Mouse (Mus musculus): Measurements from ENCODE around the gene 4933424G06Rik. TPM values are rescaled to one million over a fixed set of nuclear protein-coding genes. Genes with fewer than 3 reads are reported as not detected.

4933424G06Rik gene
- total RNA-seq, 1 experiment from 2014 or later, result not detected

DNA sequence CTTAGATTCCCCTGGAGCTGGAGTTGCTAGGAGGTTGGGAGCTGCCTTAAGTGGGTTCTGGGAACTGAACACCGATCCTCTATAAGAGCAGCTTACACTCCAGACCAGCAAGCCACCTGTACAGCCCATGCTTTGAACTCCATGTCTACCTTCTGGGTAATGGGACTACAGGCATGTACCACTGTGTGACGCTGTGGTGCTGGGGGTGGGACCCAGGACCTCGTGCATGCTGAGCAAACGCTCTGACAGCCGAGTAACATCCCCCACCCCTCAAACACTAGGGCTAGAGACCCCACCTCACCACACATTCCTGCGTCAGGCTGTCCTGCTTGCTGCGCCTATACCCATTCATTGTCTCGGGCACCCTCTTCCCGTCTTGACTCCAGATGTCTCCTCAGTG, 48.6 kb downstream of the 4933424G06Rik start:
- no peak for ATAC-seq (replicated peaks in 1 of 2; ENCODE audit: insufficient read depth in 1 of 2, low FRiP score in 2 of 2, low TSS enrichment in 1 of 2, low read depth in 1 of 2, poor library complexity in 2 of 2, severe bottlenecking in 2 of 2)

GRCm38 (mm10) chr1:36759076-36759475, 49.1 kb downstream of the 4933424G06Rik start:
- ATAC-seq (replicated peaks in 1 of 2; ENCODE audit: insufficient read depth in 1 of 2, low FRiP score in 2 of 2, low TSS enrichment in 1 of 2, low read depth in 1 of 2, poor library complexity in 2 of 2, severe bottlenecking in 2 of 2), result no peak

GRCm38 (mm10) chr1:36760401-36760800, 50.5 kb downstream of the 4933424G06Rik start:
- ATAC-seq (replicated peaks in 1 of 2; ENCODE audit: insufficient read depth in 1 of 2, low FRiP score in 2 of 2, low TSS enrichment in 1 of 2, low read depth in 1 of 2, poor library complexity in 2 of 2, severe bottlenecking in 2 of 2), result no peak

DNA sequence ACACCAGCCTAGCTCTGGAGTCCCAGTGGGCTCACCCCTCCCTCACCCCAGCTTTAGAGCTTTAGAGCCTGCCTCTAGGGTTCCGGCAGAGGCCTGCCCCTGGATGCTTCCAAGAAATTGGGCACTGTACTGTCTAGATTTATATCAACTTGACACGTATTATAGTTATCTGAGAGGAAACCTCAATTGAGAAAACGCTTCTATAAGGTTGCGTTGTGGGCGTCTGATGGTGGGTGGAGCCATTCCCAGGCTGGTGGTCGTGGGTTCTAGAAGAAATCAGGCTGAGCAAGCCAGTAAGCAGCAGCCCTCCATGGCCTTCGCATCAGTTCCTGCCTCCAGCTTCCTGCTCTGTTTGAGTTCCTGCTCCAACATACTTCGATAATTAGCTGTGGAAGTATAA, 51.1 kb downstream of the 4933424G06Rik start:
- ATAC-seq (replicated peaks in 1 of 2; ENCODE audit: insufficient read depth in 1 of 2, low FRiP score in 2 of 2, low TSS enrichment in 1 of 2, low read depth in 1 of 2, poor library complexity in 2 of 2, severe bottlenecking in 2 of 2), result no peak

DNA sequence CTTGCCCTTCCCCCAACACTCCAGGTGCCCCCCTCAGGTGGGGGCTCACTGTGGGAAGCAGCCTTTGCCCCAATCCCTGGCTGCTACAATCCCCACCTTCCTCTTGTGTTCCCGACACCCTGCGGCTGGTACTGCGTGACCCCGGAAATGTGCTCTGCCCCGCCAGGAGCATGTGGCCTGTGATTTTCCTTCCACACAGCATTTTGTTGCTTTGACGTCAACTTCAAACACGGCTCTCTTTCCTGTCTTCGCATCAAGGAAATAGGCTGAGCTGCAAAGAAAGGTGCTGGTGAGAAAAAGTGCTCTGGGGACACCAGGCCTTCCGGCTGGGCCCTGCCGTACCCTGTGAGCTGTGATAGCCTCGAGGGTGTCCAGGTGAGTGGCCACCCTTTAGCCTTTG, 51.6 kb downstream of the 4933424G06Rik start, which contains the start of gene Zap70:
TSS of gene Zap70 (plus strand) at position 231 of the 400 bp plus-strand sequence.
- ATAC-seq (replicated peaks in 1 of 2; ENCODE audit: insufficient read depth in 1 of 2, low FRiP score in 2 of 2, low TSS enrichment in 1 of 2, low read depth in 1 of 2, poor library complexity in 2 of 2, severe bottlenecking in 2 of 2), result no peak

DNA sequence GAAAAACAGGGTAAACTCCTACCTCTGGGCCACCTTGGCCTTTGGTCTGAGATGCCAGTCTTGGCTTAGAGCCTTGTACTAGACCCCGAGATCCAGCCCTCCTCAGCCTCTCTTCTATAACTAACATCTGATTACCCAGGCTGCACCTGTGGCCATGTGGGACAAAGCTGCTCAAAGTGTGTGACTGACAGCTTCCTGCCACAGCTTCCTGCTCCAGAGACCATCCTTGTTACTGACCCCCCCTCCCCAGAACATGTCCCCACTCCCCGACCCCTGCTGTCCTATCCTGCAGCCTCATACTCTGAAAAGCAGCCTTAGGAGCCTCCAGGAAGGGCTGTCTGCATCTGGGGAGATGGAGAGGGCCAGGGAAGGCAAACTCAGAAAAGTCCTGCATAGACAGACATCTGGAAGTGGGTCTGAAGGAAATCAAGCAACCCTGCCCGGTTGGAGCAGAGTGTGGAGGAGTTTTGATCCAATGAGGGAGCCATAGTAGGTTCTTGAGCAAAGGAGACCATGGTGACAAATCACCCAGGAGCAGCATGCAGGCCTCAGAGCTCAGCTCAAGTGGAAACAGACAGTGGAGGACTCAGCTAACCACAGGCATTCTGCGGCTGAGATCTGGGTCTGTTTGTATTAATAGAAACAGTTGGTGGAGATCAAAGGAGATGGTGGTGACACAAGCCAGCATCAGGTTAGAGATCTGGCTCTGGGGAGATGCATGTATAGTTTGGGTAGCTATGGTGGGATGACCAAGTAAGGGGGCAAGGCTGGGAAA, 56.7 kb downstream of the 4933424G06Rik start:
- peak; percentile 43 to 57; a peak in 3 of 4 replicates for ATAC-seq (replicated peaks in 1 of 2; ENCODE audit: insufficient read depth in 1 of 2, low FRiP score in 2 of 2, low TSS enrichment in 1 of 2, low read depth in 1 of 2, poor library complexity in 2 of 2, severe bottlenecking in 2 of 2)

- no peak for ATAC-seq (replicated peaks in 1 of 2; ENCODE audit: insufficient read depth in 1 of 2, low FRiP score in 2 of 2, low TSS enrichment in 1 of 2, low read depth in 1 of 2, poor library complexity in 2 of 2, severe bottlenecking in 2 of 2)
Observed at GRCm38 (mm10) chr1:36767321-36767720, 57.4 kb downstream of the 4933424G06Rik start.

- no peak for ATAC-seq (replicated peaks in 1 of 2; ENCODE audit: insufficient read depth in 1 of 2, low FRiP score in 2 of 2, low TSS enrichment in 1 of 2, low read depth in 1 of 2, poor library complexity in 2 of 2, severe bottlenecking in 2 of 2)
Observed at GRCm38 (mm10) chr1:36768786-36769185, 58.8 kb downstream of the 4933424G06Rik start.

DNA sequence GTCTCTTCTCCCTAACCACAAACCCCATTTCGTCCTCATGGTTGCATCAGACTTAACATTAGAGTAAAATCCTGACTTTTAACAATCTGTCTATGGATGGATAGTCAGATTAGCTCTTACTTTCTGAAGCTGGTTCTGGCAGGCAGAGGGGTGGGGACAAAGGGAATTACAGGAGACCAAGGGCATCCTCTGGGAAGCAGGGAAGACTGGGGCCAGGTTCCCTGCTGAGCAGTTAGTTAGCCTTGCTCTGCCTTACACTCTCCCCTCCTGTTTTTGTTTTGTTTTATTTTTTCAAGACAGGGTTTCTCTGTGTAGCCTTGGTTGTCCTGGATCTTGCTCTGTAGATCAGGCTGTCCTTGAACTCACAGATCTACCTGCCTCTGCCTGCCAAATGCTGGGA, 60.0 kb downstream of the 4933424G06Rik start:
- ATAC-seq (replicated peaks in 1 of 2; ENCODE audit: insufficient read depth in 1 of 2, low FRiP score in 2 of 2, low TSS enrichment in 1 of 2, low read depth in 1 of 2, poor library complexity in 2 of 2, severe bottlenecking in 2 of 2), result no peak

DNA sequence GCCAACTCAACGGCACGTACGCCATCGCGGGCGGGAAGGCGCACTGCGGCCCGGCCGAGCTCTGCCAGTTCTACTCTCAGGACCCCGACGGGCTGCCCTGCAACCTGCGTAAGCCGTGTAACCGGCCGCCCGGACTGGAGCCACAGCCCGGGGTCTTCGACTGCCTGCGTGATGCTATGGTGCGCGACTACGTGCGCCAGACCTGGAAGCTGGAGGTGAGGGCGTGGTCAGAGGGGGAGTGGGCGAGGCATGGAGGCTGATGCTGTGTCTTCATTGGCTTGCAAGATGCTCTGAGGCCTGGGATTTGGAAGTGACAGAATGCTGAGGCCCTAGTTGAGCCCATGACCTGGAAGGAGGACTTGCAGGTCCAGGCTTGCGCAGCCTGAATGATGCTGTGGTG, 61.0 kb downstream of the 4933424G06Rik start:
- no peak for ATAC-seq (replicated peaks in 1 of 2; ENCODE audit: insufficient read depth in 1 of 2, low FRiP score in 2 of 2, low TSS enrichment in 1 of 2, low read depth in 1 of 2, poor library complexity in 2 of 2, severe bottlenecking in 2 of 2)

DNA sequence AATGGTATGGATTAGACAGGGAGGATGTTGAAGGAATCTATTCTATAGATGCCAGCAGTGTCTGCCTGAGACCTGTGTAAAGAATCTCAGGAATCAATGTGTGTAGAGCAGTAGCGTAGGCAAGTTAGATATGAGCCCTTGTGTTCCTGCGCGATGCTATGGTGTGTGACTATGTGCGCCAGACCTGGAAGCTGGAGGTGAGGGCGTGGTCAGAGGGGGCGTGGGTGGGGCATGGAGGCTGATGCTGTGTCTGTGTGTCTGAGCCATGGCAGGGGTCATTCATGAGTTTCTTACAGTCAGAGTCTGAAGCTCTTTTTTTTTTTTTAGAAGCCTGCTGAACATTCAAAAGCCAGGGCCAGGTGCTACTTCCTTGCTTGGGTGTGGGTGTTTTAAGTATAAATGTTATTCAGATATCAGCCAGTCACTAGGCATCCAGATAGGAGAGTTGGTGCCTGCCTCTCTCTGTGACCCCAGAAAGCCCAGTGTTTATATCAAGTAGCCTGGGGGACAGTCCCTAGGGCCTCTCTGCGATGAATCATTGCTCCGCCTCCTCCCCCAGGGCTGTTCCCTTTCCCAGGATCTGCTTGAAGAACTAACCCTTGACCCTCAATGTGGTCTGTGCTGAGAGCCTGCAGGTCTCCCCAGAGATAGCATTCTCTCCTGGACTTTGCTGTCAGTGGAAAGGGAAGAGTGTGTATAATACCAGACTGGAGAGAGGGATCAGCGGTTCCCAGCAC, 62.4 kb downstream of the 4933424G06Rik start:
- ATAC-seq (replicated peaks in 1 of 2; ENCODE audit: insufficient read depth in 1 of 2, low FRiP score in 2 of 2, low TSS enrichment in 1 of 2, low read depth in 1 of 2, poor library complexity in 2 of 2, severe bottlenecking in 2 of 2), result no peak

- no peak for ATAC-seq (replicated peaks in 1 of 2; ENCODE audit: insufficient read depth in 1 of 2, low FRiP score in 2 of 2, low TSS enrichment in 1 of 2, low read depth in 1 of 2, poor library complexity in 2 of 2, severe bottlenecking in 2 of 2)
Observed at GRCm38 (mm10) chr1:36780793-36781192, 70.8 kb downstream of the 4933424G06Rik start.

- ATAC-seq (replicated peaks in 1 of 2; ENCODE audit: insufficient read depth in 1 of 2, low FRiP score in 2 of 2, low TSS enrichment in 1 of 2, low read depth in 1 of 2, poor library complexity in 2 of 2, severe bottlenecking in 2 of 2), result no peak
Observed at GRCm38 (mm10) chr1:36782476-36782875, 72.5 kb downstream of the 4933424G06Rik start.

DNA sequence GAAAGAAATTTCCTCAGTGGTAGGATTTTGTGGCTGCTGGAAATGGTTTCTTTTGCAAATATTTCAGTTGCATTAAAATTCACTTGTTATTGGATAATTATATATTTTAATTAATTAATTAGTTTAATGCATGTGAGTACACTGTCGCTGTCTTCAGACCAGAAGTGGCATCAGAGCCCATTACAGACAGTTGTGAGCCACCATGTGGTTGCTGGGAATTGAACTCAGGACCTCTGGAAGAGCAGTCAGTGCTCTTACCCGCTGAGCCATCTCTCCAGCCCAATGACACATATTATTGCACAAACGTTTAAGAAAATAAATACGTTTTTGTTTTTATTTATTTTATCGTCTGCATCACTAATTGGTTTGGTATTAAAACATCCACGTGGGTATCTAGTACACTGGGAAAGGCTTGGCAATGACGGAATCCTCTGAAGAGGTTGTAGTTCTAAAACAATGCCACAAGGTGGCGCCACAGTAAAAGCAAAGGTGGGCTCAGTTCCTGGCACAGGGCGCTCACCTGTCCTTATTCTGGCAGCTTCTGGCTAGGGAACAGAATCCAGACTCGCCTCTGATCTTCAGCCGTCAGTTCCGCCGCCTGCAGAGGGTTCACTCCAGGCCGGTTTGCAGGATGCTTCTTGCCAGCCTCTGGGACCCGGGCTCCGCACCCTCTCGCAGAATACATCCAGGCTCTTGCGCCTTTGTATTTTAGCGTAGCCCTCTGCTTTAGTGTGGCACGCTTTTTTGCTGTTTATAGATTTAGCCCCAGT, 74.6 kb downstream of the 4933424G06Rik start:
- ATAC-seq (replicated peaks in 1 of 2; ENCODE audit: insufficient read depth in 1 of 2, low FRiP score in 2 of 2, low TSS enrichment in 1 of 2, low read depth in 1 of 2, poor library complexity in 2 of 2, severe bottlenecking in 2 of 2), result peak; percentile 70 to 76

DNA sequence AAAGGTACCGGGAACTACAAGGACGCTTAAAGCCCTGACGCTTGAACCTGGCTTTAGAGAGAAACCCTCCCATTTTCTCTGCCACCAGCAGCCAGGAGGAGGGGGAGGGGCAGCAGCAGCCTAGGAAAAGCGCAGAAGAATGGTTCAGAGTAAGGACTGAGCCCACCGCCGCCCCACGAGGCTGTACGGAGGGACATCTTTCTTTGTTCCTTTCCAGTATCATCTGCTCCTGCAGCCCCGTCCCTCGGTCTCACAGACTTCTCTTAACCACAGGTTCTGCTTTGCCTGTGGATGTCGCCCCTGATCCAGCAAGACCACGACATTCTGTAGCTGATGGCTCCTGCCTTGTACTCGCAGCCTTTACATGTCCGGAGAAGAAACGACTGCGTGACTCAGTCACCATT, 75.3 kb downstream of the 4933424G06Rik start:
- ATAC-seq (replicated peaks in 1 of 2; ENCODE audit: insufficient read depth in 1 of 2, low FRiP score in 2 of 2, low TSS enrichment in 1 of 2, low read depth in 1 of 2, poor library complexity in 2 of 2, severe bottlenecking in 2 of 2), result peak; percentile 53 to 56; a peak in 3 of 4 replicates

GRCm38 (mm10) chr1:36786377-36786776, 76.4 kb downstream of the 4933424G06Rik start:
- ATAC-seq (replicated peaks in 1 of 2; ENCODE audit: insufficient read depth in 1 of 2, low FRiP score in 2 of 2, low TSS enrichment in 1 of 2, low read depth in 1 of 2, poor library complexity in 2 of 2, severe bottlenecking in 2 of 2), result no peak

DNA sequence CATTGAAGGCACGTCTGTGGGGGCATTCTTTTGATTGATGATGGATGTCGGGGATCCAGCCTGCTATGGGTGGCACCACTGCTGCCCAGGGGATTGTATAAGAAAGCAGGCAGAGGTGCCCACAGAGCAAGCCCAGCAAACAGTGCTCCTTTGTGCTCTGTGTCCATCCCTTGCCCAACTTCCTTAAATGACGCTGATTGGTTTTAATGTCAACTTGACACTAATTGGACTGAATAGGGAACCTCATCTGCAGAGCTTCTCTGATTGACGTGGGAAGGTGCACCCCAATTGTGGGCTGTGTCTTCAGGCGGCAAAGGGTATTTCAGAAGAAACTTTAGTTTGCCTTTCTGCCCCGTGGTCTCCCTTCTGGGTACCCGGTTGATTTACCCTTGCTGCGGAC, 79.5 kb downstream of the 4933424G06Rik start:
- ATAC-seq (replicated peaks in 1 of 2; ENCODE audit: insufficient read depth in 1 of 2, low FRiP score in 2 of 2, low TSS enrichment in 1 of 2, low read depth in 1 of 2, poor library complexity in 2 of 2, severe bottlenecking in 2 of 2), result no peak

DNA sequence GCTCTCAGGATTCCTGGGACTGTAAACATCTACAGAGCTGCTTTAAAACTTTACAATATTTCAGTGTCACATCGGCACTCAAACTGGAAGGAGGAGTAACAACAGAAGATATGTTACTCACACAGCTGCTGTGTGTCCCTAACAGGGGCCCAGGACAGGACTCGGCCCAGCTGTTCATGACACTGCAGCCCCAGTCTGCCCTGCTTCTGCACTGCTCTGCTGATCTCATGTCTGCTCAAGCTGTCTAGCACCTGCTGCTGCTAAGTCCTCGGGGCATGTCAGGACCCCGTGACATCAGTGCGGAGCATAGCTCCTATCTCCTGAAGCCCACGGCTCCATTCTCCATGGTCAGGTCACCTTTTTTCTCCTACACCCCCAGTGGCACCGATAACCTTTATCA, 86.8 kb downstream of the 4933424G06Rik start:
- ATAC-seq (replicated peaks in 1 of 2; ENCODE audit: insufficient read depth in 1 of 2, low FRiP score in 2 of 2, low TSS enrichment in 1 of 2, low read depth in 1 of 2, poor library complexity in 2 of 2, severe bottlenecking in 2 of 2), result no peak
